Mouse (Mus musculus): ENCODE results near the gene Omd.
"Not testable (repeated sequence)": the region's sequence is repeated elsewhere in the genome, so short reads cannot be mapped to it uniquely, and the experiment has no call there.

Gene Omd

GRCm38 (mm10) chr13:49581541-49582530, at the start of gene Omd:
Gene Omd, plus strand, starts transcription at chr13:49582462.
- no peak for DNase-seq

- DNase-seq: no peak
These were observed 45.3 kb upstream of the Omd start for GRCm38 (mm10) chr13:49536946-49537345.

- DNase-seq: no peak
These were observed 43.6 kb upstream of the Omd start for GRCm38 (mm10) chr13:49538693-49539092.

GRCm38 (mm10) chr13:49544279-49544678, 38.0 kb upstream of the Omd start, which contains the start of gene Aspn:
Gene Aspn, plus strand, starts transcription at chr13:49544443.
- no peak for DNase-seq

GRCm38 (mm10) chr13:49545646-49546045, 36.6 kb upstream of the Omd start:
- no peak for DNase-seq

GRCm38 (mm10) chr13:49546517-49546916, 35.7 kb upstream of the Omd start:
- no peak for DNase-seq

- DNase-seq: no peak
These were observed 34.6 kb upstream of the Omd start for GRCm38 (mm10) chr13:49547563-49548150.

GRCm38 (mm10) chr13:49549616-49550015, 32.6 kb upstream of the Omd start:
- no peak for DNase-seq

- DNase-seq: no peak
These were observed 27.7 kb upstream of the Omd start for GRCm38 (mm10) chr13:49554519-49554918.

- DNase-seq: no peak
These were observed 26.1 kb upstream of the Omd start for GRCm38 (mm10) chr13:49556203-49556602.

- DNase-seq: no peak
These were observed 25.3 kb upstream of the Omd start for GRCm38 (mm10) chr13:49556924-49557323.

- no peak for DNase-seq
These were observed 23.1 kb upstream of the Omd start for GRCm38 (mm10) chr13:49559185-49559584.

GRCm38 (mm10) chr13:49560886-49561285, 21.4 kb upstream of the Omd start:
- no peak for DNase-seq

- DNase-seq: no peak
These were observed 17.9 kb upstream of the Omd start for GRCm38 (mm10) chr13:49564347-49564746.

- DNase-seq: no peak
These were observed 11.9 kb upstream of the Omd start for GRCm38 (mm10) chr13:49570371-49570770.

- DNase-seq: no peak
These were observed 10.8 kb upstream of the Omd start for GRCm38 (mm10) chr13:49571418-49571817.

- DNase-seq: no peak
These were observed 1.6 kb downstream of the Omd start for GRCm38 (mm10) chr13:49583859-49584258.

GRCm38 (mm10) chr13:49584307-49585005, 2.2 kb downstream of the Omd start:
- DNase-seq: no peak

- no peak for DNase-seq
These were observed 3.8 kb downstream of the Omd start for GRCm38 (mm10) chr13:49586062-49586461.

GRCm38 (mm10) chr13:49602541-49602940, 20.3 kb downstream of the Omd start:
- DNase-seq: not testable (repeated sequence)

- DNase-seq: no peak
These were observed 21.3 kb downstream of the Omd start for GRCm38 (mm10) chr13:49603603-49604002.

- DNase-seq: no peak
These were observed 25.5 kb downstream of the Omd start, which contains the start of gene Ogn for GRCm38 (mm10) chr13:49607714-49608113. Gene Ogn, plus strand, starts transcription at chr13:49608046.

GRCm38 (mm10) chr13:49608589-49609322, 26.5 kb downstream of the Omd start:
- no peak for DNase-seq

All from cerebellum, adult 11 months (tissue).